Mouse (Mus musculus): ENCODE data around the gene Raet1e.
"Not testable (repeated sequence)": the region's sequence is repeated elsewhere in the genome, so short reads cannot be mapped to it uniquely, and the experiment has no call there.

Raet1e gene

GRCm38 (mm10) chr10:22274445-22275057, 116.2 kb downstream of the Raet1e start:
- DNase-seq = no peak

- DNase-seq = not testable (repeated sequence)
These were observed 120.1 kb downstream of the Raet1e start for GRCm38 (mm10) chr10:22278468-22278867.

GRCm38 (mm10) chr10:22282816-22283215, 124.4 kb downstream of the Raet1e start:
- no peak for DNase-seq

DNA sequence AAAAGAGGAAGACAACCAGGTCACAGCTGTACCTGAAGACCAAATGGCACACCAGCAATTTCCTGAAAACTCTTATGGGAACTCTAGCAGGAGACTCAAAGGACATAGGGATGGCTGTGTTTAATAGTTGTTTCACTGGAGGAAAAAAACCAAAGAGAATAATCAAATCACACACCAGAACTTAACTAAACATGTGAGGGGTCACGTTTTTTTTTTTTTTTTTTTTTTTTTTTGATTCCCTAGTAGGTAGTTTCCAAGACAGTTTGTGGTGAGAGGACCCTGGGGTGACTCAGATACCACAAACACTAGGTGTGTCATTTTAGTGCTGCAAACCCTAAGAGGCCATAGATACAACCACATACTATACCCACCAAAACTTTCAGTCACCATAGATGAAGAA, 137.3 kb downstream of the Raet1e start:
- no peak for DNase-seq

- DNase-seq = no peak
These were observed 138.8 kb downstream of the Raet1e start for GRCm38 (mm10) chr10:22297033-22297762.

DNA sequence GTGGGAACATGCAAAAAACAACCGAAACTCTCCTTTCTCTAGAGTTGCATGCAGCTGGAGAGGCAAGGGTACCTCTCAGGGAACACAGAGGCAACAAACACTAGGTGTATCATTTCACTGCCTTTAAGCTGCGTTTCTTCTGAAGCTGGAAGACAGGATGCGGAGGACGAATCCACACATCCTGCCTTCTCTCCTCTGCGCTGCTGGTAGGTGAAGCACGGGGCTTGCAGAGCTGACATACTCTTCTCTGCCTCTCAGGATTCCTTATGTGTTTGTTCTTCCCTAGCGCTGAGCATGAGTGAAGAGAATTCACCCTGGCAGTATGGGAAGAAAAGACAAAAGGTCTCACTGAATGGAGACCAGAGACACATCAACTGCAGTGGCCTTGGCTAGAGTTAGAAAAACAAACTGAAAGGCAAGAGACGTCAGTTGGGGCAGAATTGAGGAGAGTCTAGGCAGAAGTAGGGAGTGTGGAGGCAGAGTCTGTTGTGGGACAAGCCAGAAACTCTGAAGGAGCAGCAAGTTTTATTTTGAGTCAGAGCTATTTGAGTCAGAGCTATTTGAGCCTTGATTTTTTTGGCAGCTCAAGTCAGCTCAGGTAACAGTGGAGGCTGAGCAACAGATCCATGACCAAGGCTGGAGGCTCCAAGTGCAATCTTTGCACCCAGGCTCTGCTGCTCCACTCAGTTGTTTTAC, 139.5 kb downstream of the Raet1e start:
- DNase-seq = no peak

- DNase-seq = no peak
These were observed 141.0 kb downstream of the Raet1e start for GRCm38 (mm10) chr10:22299324-22299723.

DNA sequence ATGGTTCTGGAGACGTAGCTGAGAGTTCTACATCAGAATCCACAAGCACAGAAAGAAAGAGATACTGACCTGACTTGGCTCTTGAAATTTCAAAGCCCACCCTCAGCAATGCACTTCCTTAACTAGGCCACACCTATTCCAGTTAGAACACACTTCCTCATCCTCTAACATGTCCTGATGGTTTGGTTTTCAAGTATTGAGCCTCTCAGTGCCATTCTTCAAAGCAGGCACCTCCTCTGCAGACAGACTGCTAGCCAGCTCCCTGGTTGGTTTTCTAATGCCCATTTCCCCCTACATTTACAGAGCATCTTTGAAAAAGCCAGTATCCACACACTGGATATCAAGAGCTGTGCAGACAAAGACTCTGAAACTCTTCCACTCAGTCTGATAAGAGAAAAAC, 143.3 kb downstream of the Raet1e start:
- no peak for DNase-seq

GRCm38 (mm10) chr10:22302344-22303057, 144.1 kb downstream of the Raet1e start:
- DNase-seq = no peak

DNA sequence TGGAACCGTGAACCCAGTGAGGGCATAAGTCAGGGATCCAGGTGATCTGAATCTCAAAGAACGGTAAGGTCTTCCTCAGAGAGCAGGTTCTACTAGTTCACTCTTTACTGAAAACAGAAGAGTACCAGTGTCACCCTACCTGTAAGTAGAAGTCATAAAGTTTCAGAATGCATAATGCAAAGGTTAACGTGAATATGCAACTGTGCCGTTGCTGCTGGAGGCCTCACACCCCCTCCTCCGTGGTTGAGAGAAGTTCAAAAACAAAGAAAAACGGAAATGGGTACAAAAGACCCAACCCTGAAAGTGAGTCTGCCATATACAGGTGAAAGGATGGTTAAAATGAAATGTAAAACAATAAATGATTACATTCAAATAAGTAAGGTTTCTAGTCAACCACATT, 145.4 kb downstream of the Raet1e start:
- no peak for DNase-seq

DNA sequence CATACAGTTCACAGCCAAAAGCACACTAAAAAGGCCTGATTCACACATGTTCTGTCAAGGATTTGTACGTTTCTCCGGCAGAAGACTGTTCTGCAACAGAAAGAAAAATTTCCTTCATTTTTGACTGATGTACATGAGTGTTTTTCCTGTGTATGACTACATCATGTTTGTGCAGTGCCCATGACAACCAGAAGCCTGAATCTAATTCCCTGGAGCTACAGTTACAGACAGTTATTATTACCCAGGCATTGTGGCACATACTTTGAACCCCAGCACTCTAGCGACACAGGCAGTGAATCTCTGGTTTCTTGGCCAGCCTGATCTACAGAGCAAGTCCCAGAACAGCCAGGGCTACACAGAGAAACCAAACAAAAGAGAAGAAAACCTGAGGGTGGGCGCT, 147.4 kb downstream of the Raet1e start:
- no peak for DNase-seq

GRCm38 (mm10) chr10:22306452-22306851, 148.1 kb downstream of the Raet1e start:
- no peak for DNase-seq

- no peak for DNase-seq
These were observed 149.9 kb downstream of the Raet1e start for GRCm38 (mm10) chr10:22308221-22308620.

GRCm38 (mm10) chr10:22322858-22323257, 164.5 kb downstream of the Raet1e start:
- DNase-seq = no peak

DNA sequence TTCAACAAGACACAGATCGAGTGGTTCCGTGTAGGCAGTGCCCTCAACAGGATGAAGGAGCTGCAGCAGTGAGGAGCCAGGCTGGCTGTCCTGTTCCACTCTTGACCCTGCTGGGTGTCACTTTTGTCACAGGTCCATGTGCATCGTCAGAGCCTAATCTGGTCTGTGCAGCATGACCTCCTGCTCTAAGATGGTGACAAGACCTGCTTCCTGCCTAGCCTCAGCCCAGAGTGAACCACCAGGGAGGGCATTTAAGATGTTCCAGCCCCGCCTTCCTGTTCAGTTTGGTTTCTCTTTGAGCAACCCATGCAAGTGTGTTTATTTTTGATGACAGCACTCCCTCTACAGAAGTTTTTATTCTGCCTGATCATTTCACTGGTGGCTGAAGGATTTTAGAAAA, 187.4 kb downstream of the Raet1e start:
- not testable (repeated sequence) for DNase-seq

GRCm38 (mm10) chr10:22353548-22354195, 195.3 kb downstream of the Raet1e start:
- DNase-seq = not testable (repeated sequence)

DNA sequence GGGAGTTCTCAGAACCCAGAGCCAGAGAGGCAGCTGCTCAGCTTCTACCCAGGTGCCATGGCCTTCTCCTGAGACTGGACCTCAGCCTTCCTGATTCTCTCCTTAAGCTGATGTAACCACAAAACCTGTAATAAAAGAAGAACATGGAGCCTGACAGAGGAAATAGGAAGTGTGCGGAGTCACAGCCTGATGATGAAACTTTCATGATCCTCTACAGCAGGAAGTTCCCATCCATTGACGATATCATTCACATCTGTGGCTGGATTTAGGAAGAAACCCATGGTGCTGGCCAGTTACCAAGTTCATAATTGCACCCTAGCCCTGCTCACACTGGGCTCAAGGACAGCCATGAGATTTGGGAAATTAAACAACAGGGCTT, 195.8 kb downstream of the Raet1e start:
- DNase-seq = not testable (repeated sequence)

GRCm38 (mm10) chr10:22357373-22357772, 199.0 kb downstream of the Raet1e start:
- not testable (repeated sequence) for DNase-seq

DNA sequence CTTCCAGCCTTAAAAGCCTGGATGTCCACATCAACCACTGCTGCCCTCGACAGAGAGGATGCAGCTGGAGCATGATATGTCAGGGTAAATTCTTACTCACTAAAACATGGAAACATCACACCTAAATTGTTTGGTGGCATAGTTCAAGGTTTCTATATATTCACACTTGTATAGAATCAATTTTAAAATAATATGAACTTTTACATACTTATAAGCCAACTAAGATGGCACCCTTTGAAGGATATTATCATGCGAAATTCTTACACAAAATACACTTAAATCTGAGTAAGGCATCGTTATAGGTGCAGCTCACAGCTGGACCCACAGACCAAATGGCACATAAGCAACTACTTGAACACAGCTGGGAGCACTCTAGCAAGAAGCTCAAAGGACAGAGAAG, 201.9 kb downstream of the Raet1e start, which contains the start of gene Raet1d:
Gene Raet1d (plus strand): TSS at position 301 of the 400 bp plus-strand sequence.
- DNase-seq = not testable (repeated sequence)

DNA sequence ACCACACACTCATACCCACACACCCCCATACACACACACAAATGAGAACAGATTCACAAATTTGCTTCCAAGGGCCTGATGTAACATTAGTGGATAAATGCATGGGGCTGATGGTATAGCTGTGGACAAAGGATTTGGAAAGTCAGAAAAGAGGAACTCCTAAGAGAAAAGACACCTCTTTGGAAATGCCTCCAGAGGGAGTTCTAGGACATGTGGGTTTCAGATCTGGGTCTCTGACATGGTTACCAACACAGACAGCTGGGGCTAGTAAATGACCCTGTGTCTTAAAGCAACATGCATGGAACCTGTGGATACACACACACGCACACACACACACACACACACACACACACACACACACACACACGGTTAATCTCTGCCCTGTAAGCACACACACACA, 202.6 kb downstream of the Raet1e start:
- not testable (repeated sequence) for DNase-seq

- not testable (repeated sequence) for DNase-seq
These were observed 203.3 kb downstream of the Raet1e start for GRCm38 (mm10) chr10:22361415-22362352.

All from cerebellum, adult 11-12 months (tissue).